Mouse (Mus musculus): ENCODE results near the gene Eomes. TPM values are rescaled to one million over a fixed set of nuclear protein-coding genes. Genes with fewer than 3 reads are reported as not detected.
A peak's percentile ranks its signal among the peaks of the same experiment; 100 is the strongest.

Eomes gene
- polyA plus RNA-seq, 1 experiment from 2014 or later: not detected

DNA sequence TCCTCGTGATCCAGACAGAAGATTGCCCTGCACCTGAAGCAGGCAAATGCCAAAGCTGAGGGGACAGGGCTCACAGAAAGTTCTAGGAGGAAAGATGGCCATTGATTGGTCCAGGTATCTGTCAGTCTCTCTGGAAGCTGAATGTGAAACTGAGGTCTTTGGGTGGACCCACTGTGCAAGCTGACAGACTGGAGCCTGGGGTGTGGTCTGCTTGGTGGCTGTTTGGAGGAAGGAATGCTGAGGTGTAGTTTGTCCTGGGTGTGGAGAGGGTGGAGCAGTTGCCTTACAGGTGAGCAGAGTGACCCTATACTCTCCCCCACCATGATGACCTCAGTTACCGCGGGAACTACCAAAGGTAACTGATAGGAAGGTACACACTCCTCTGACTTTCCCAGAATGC, 18.9 kb downstream of the Eomes start:
- no peak overlapping the region for H3K4me2 ChIP-seq (ENCODE audit: low read depth, low read length)
- no peaks in the 10 kb centered on the region for H3K4me1 ChIP-seq (ENCODE audit: insufficient read depth)
- H3K9ac ChIP-seq (replicated peaks): no peak overlapping the region
- no peaks in the 10 kb centered on the region for H3K9me3 ChIP-seq (ENCODE audit: low read length)
- H3K4me3 ChIP-seq (ENCODE audit: low read depth, low read length): no peak overlapping the region
- H3K27ac ChIP-seq (ENCODE audit: low read depth): no peak overlapping the region
- no peaks in the 10 kb centered on the region for H3K36me3 ChIP-seq (replicated peaks; ENCODE audit: insufficient read depth, low read length)
- DNase-seq: no peak
- H3K27me3 ChIP-seq (ENCODE audit: insufficient read depth, low read length): no peaks in the 10 kb centered on the region
- 82% methylated on average over 3 of the region's 3 CpGs for WGBS (ENCODE audit: insufficient replicate concordance)
- TF ChIP-seq CTCF (IDR thresholded peaks at IDR 0.05; ENCODE audit: low read depth) (no peak), EP300 (IDR thresholded peaks at IDR 0.05; ENCODE audit: low read depth) (no peak)
- ATAC-seq: no peak

- TF ChIP-seq EP300 (IDR thresholded peaks at IDR 0.05; ENCODE audit: low read depth) (no peak), CTCF (IDR thresholded peaks at IDR 0.05; ENCODE audit: low read depth) (no peak)
- Histone ChIP-seq H3K27ac (ENCODE audit: low read depth) (no peak overlapping the region), H3K4me2 (ENCODE audit: low read depth, low read length) (no peak overlapping the region), H3K27me3 (ENCODE audit: insufficient read depth, low read length) (no peaks in the 10 kb centered on the region), H3K4me1 (ENCODE audit: insufficient read depth) (no peaks in the 10 kb centered on the region), H3K9ac (replicated peaks) (no peak overlapping the region), H3K4me3 (ENCODE audit: low read depth, low read length) (no peak overlapping the region), H3K36me3 (replicated peaks; ENCODE audit: insufficient read depth, low read length) (no peaks in the 10 kb centered on the region), H3K9me3 (ENCODE audit: low read length) (no peaks in the 10 kb centered on the region)
- ATAC-seq: no peak
- no peak for DNase-seq
- 61% methylated on average over 7 of the region's 7 CpGs for WGBS (ENCODE audit: insufficient replicate concordance)
Measured at GRCm38 (mm10) chr9:118498061-118498460, 20.0 kb downstream of the Eomes start.

GRCm38 (mm10) chr9:118500963-118501362, 23.0 kb downstream of the Eomes start:
- no peak overlapping the region for H3K4me2 ChIP-seq (ENCODE audit: low read depth, low read length)
- WGBS (ENCODE audit: insufficient replicate concordance): 79% methylated on average over 6 of the region's 6 CpGs
- TF ChIP-seq CTCF (IDR thresholded peaks at IDR 0.05; ENCODE audit: low read depth): no peak
- TF ChIP-seq EP300 (IDR thresholded peaks at IDR 0.05; ENCODE audit: low read depth): no peak

DNA sequence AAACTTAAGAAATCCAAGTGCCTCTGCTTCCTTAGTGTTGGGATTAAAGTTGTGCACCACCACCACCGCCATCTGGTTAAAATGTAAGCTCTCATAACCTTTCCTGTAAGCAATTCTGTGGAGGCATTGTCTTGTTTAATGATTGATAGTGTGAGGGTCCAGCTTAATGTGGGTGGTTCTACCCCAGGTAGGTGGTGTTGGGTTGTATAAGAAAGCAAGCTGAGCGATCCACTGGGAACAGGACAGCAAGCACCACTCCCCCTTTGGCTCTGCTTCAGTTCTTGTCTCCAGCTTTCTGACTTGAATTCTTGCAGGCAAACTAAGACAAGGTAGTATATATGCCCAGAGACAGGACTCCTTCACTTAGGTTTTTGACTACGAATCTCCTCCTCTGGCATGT, 26.6 kb downstream of the Eomes start:
- DNase-seq (no peak), ATAC-seq (no peak)
- WGBS (ENCODE audit: insufficient replicate concordance): 61% methylated on average over 3 of the region's 3 CpGs
- no peak overlapping the region for H3K4me2 ChIP-seq (ENCODE audit: low read depth, low read length)
- H3K4me3 ChIP-seq (ENCODE audit: low read depth, low read length): no peak overlapping the region
- no peak overlapping the region for H3K9ac ChIP-seq (replicated peaks)
- no peaks in the 10 kb centered on the region for H3K36me3 ChIP-seq (replicated peaks; ENCODE audit: insufficient read depth, low read length)
- H3K27ac ChIP-seq (ENCODE audit: low read depth): no peak overlapping the region
- no peak for TF ChIP-seq CTCF (IDR thresholded peaks at IDR 0.05; ENCODE audit: low read depth)
- no peak for TF ChIP-seq EP300 (IDR thresholded peaks at IDR 0.05; ENCODE audit: low read depth)
- peaks cover 23% of the 10 kb centered on the region for H3K4me1 ChIP-seq (ENCODE audit: insufficient read depth)
- no peaks in the 10 kb centered on the region for H3K27me3 ChIP-seq (ENCODE audit: insufficient read depth, low read length)
- H3K9me3 ChIP-seq (ENCODE audit: low read length): no peaks in the 10 kb centered on the region

More at GRCm38 (mm10) chr9:118500963-118501362, 23.0 kb downstream of the Eomes start:
- Histone ChIP-seq H3K27me3 (ENCODE audit: insufficient read depth, low read length) (no peaks in the 10 kb centered on the region), H3K9me3 (ENCODE audit: low read length) (no peaks in the 10 kb centered on the region), H3K36me3 (replicated peaks; ENCODE audit: insufficient read depth, low read length) (no peaks in the 10 kb centered on the region), H3K9ac (replicated peaks) (no peak overlapping the region), H3K4me1 (ENCODE audit: insufficient read depth) (peaks cover 5% of the 10 kb centered on the region), H3K27ac (ENCODE audit: low read depth) (no peak overlapping the region), H3K4me3 (ENCODE audit: low read depth, low read length) (no peak overlapping the region)
- DNase-seq: no peak
- no peak for ATAC-seq

DNA sequence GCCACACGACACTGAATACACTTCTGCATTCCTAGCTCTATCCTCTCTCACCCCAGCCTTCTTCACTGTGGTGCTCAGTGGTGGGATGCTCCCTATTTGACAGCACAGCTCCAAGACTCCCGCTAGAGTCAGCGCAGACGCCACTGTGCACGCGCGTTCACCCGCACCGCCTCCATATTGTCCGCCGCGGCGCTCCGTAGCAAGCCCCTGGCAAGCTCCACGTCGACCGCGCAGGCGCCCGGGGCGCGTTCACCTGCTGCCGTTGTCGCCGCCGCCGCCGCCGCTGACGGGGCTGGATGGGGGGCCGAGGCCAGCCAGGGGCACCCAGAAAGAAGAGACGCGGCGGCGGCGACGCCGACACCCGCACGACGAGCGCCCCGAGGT, 28.0 kb downstream of the Eomes start, which contains the start of gene Golga4:
Golga4 (plus strand) TSS at position 248 of the 384 bp plus-strand sequence.
- Histone ChIP-seq H3K9ac (replicated peaks) (peak within 1 kb of the TSS; percentile 94), H3K4me2 (ENCODE audit: low read depth, low read length) (peak within 1 kb of the TSS; percentile 97), H3K4me1 (ENCODE audit: insufficient read depth) (peaks cover 29% of the 10 kb centered on the region), H3K36me3 (replicated peaks; ENCODE audit: insufficient read depth, low read length) (0 out of 2 replicates have a peak, but pooled peaks cover 2% of the 10 kb centered on the region), H3K27ac (ENCODE audit: low read depth) (peak within 1 kb of the TSS; percentile 91), H3K9me3 (ENCODE audit: low read length) (no peaks in the 10 kb centered on the region), H3K27me3 (ENCODE audit: insufficient read depth, low read length) (no peaks in the 10 kb centered on the region), H3K4me3 (ENCODE audit: low read depth, low read length) (peak within 1 kb of the TSS; percentile 92)
- TF ChIP-seq CTCF (IDR thresholded peaks at IDR 0.05; ENCODE audit: low read depth) (no peak), EP300 (IDR thresholded peaks at IDR 0.05; ENCODE audit: low read depth) (no peak)
- WGBS (ENCODE audit: insufficient replicate concordance): under 1% methylated on average over 40 of the region's 43 CpGs
- ATAC-seq (peak; percentile 88), DNase-seq (peak; percentile 89)

DNA sequence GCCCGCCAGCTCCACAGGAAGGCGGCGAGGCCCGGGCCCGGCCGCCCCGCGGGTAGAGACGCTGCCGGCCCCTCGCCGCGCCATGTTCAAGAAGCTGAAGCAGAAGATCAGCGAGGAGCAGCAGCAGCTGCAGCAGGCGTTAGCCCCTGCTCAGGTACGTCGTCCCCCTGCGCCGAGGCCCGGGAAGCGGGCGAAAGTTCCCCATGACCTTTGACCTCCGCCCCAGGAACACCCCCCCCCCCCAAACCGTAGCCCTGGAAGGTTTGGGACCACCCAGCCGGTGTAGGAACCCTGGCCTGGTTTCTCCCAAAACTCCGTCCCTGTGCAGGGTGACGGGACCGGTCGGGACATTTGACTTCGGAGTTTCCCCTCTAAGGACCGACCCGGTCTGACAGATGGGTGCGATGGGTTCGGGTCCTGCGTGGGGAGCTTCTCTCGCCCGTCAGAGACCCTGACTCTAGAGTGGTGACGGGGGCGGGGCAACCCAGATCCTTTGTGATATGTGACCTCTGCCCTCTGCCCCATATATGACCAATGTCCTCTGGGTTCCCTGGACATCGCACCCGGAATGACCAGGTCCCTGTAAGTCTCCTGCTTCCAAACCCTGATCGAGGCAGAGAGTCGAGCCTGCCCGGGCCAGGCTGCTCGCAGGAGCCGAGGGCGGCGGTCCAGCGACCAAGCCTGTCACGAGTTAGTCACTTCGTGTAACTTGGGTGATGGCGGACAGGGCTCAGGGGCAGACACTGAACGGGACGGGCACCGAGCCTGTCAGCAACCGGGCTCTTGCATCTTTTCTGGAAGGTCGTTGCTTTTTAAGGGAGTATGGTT, 28.6 kb downstream of the Eomes start:
- 0 out of 2 replicates have a peak, but pooled peaks cover 2% of the 10 kb centered on the region for H3K36me3 ChIP-seq (replicated peaks; ENCODE audit: insufficient read depth, low read length)
- H3K4me3 ChIP-seq (ENCODE audit: low read depth, low read length): peak overlapping the region; percentile 92
- under 1% methylated on average over 53 of the region's 57 CpGs for WGBS (ENCODE audit: insufficient replicate concordance)
- no peaks in the 10 kb centered on the region for H3K9me3 ChIP-seq (ENCODE audit: low read length)
- H3K27ac ChIP-seq (ENCODE audit: low read depth): peak overlapping the region; percentile 91
- H3K9ac ChIP-seq (replicated peaks): peak overlapping the region; percentile 94
- ATAC-seq (peak; percentile 56), DNase-seq (peak; percentile 60)
- peaks cover 32% of the 10 kb centered on the region for H3K4me1 ChIP-seq (ENCODE audit: insufficient read depth)
- no peaks in the 10 kb centered on the region for H3K27me3 ChIP-seq (ENCODE audit: insufficient read depth, low read length)
- TF ChIP-seq CTCF (IDR thresholded peaks at IDR 0.05; ENCODE audit: low read depth) (no peak), EP300 (IDR thresholded peaks at IDR 0.05; ENCODE audit: low read depth) (no peak)
- H3K4me2 ChIP-seq (ENCODE audit: low read depth, low read length): peak overlapping the region; percentile 97

Measured in liver, postnatal 0 days (tissue).